Mouse (Mus musculus): ENCODE data around the gene Gm10715. TPM values are rescaled to one million over a fixed set of nuclear protein-coding genes. Genes with fewer than 3 reads are reported as not detected.
"Not testable (repeated sequence)": the region's sequence is repeated elsewhere in the genome, so short reads cannot be mapped to it uniquely, and the experiment has no call there.

The Gm10715 gene
- polyA plus RNA-seq, 1 experiment from 2014 or later = not detected

GRCm38 (mm10) chr9:3026136-3026535 is 10.5 kb upstream of the Gm10715 start:
- WGBS = 73% methylated on average over 5 of the region's 5 CpGs
- not testable (repeated sequence) for H3K36me3 ChIP-seq; H3K27me3 ChIP-seq; H3K27ac ChIP-seq (replicated peaks); H3K9ac ChIP-seq; ATAC-seq (ENCODE audit: insufficient number of reproducible peaks, low FRiP score, low TSS enrichment, low read depth); H3K4me1 ChIP-seq; H3K4me2 ChIP-seq (replicated peaks); H3K9me3 ChIP-seq (replicated peaks); H3K4me3 ChIP-seq (replicated peaks)

GRCm38 (mm10) chr9:3026741-3027140 is 9.9 kb upstream of the Gm10715 start:
- H3K4me1 ChIP-seq; H3K4me2 ChIP-seq (replicated peaks); H3K36me3 ChIP-seq; H3K4me3 ChIP-seq (replicated peaks); H3K27me3 ChIP-seq; ATAC-seq (ENCODE audit: insufficient number of reproducible peaks, low FRiP score, low TSS enrichment, low read depth); H3K9ac ChIP-seq; H3K27ac ChIP-seq (replicated peaks); H3K9me3 ChIP-seq (replicated peaks): not testable (repeated sequence)
- whole genome bisulfite sequencing = 67% methylated on average over 9 of the region's 9 CpGs

GRCm38 (mm10) chr9:3027200-3027599 is 9.5 kb upstream of the Gm10715 start:
- H3K36me3 ChIP-seq; H3K4me3 ChIP-seq (replicated peaks); H3K27ac ChIP-seq (replicated peaks); H3K4me1 ChIP-seq; H3K9ac ChIP-seq; H3K9me3 ChIP-seq (replicated peaks); H3K27me3 ChIP-seq; H3K4me2 ChIP-seq (replicated peaks): not testable (repeated sequence)
- WGBS = 69% methylated on average over 9 of the region's 9 CpGs
- ATAC-seq (ENCODE audit: insufficient number of reproducible peaks, low FRiP score, low TSS enrichment, low read depth) = 0 out of 2 replicates have a peak, but pooled peaks have one; percentile 1

GRCm38 (mm10) chr9:3029276-3030000 is 7.2 kb upstream of the Gm10715 start:
- not testable (repeated sequence) for ATAC-seq (ENCODE audit: insufficient number of reproducible peaks, low FRiP score, low TSS enrichment, low read depth); H3K4me3 ChIP-seq (replicated peaks); H3K9me3 ChIP-seq (replicated peaks); H3K4me2 ChIP-seq (replicated peaks); H3K4me1 ChIP-seq; H3K36me3 ChIP-seq; H3K27me3 ChIP-seq; H3K9ac ChIP-seq; H3K27ac ChIP-seq (replicated peaks)
- 64% methylated on average over 14 of the region's 16 CpGs for WGBS

- not testable (repeated sequence) for H3K27ac ChIP-seq (replicated peaks); H3K9me3 ChIP-seq (replicated peaks); H3K36me3 ChIP-seq; H3K4me3 ChIP-seq (replicated peaks); H3K4me2 ChIP-seq (replicated peaks); H3K4me1 ChIP-seq; H3K9ac ChIP-seq; H3K27me3 ChIP-seq
- peak; percentile 58; the same call in 1 of the 2 replicates for ATAC-seq (ENCODE audit: insufficient number of reproducible peaks, low FRiP score, low TSS enrichment, low read depth)
- 80% methylated on average over 4 of the region's 10 CpGs for WGBS
These were observed 5.9 kb upstream of the Gm10715 start for GRCm38 (mm10) chr9:3030677-3031318.

- H3K4me2 ChIP-seq (replicated peaks); H3K27me3 ChIP-seq; H3K4me1 ChIP-seq; ATAC-seq (ENCODE audit: insufficient number of reproducible peaks, low FRiP score, low TSS enrichment, low read depth); H3K27ac ChIP-seq (replicated peaks); H3K4me3 ChIP-seq (replicated peaks); H3K9ac ChIP-seq; H3K36me3 ChIP-seq; H3K9me3 ChIP-seq (replicated peaks): not testable (repeated sequence)
- 43% methylated on average over 1 of the region's 8 CpGs for WGBS
These were observed 2.4 kb upstream of the Gm10715 start, which contains the start of gene Gm17535 for GRCm38 (mm10) chr9:3034299-3034698. Gene Gm17535, plus strand, starts transcription at chr9:3034599.

GRCm38 (mm10) chr9:3038161-3038560 is 1.5 kb downstream of the Gm10715 start:
- H3K4me1 ChIP-seq; ATAC-seq (ENCODE audit: insufficient number of reproducible peaks, low FRiP score, low TSS enrichment, low read depth); H3K4me3 ChIP-seq (replicated peaks); H3K9me3 ChIP-seq (replicated peaks); H3K27ac ChIP-seq (replicated peaks); H3K9ac ChIP-seq; H3K4me2 ChIP-seq (replicated peaks); H3K27me3 ChIP-seq; H3K36me3 ChIP-seq: not testable (repeated sequence)
- 63% methylated on average over 4 of the region's 4 CpGs for WGBS

Small RNAs within 50 kb of the gene (microRNA-seq; reads per million reads assigned to microRNA genes)
- not detected for gene Mir101c (ENCODE audit: borderline number of aligned reads)

Other genes starting within 250 kb of the Gm10715 start
- not detected in 2 replicates for gene Gm10722, start 36.0 kb upstream of the Gm10715 start, polyA plus RNA-seq (2015; fragmentation: Nextera tagmentation; extraction: Ambion mirVana)
- not detected in 2 replicates for gene Gm11168, start 33.5 kb upstream of the Gm10715 start, polyA plus RNA-seq (2015; fragmentation: Nextera tagmentation; extraction: Ambion mirVana)
- not detected in 2 replicates for gene Gm10721, start 23.7 kb upstream of the Gm10715 start, polyA plus RNA-seq (2015; fragmentation: Nextera tagmentation; extraction: Ambion mirVana)
- not detected in 2 replicates for gene Gm10720, start 21.2 kb upstream of the Gm10715 start, polyA plus RNA-seq (2015; fragmentation: Nextera tagmentation; extraction: Ambion mirVana)
- gene Gm10719, start 19.5 kb upstream of the Gm10715 start, polyA plus RNA-seq (2015; fragmentation: Nextera tagmentation; extraction: Ambion mirVana) = not detected in 2 replicates
- gene Gm10718, start 13.3 kb upstream of the Gm10715 start, polyA plus RNA-seq (2015; fragmentation: Nextera tagmentation; extraction: Ambion mirVana) = 0.47 TPM in 1 of 2 replicates, not detected in the other
- not detected in 2 replicates for gene Gm10717, start 11.5 kb upstream of the Gm10715 start, polyA plus RNA-seq (2015; fragmentation: Nextera tagmentation; extraction: Ambion mirVana)
- not detected in 2 replicates for gene Gm17535, start 2.3 kb upstream of the Gm10715 start, polyA plus RNA-seq (2015; fragmentation: Nextera tagmentation; extraction: Ambion mirVana)